Mouse (Mus musculus): ENCODE data around the gene Rbsn. TPM values are rescaled to one million over a fixed set of nuclear protein-coding genes. Genes with fewer than 3 reads are reported as not detected.

Gene Rbsn
- polyA plus RNA-seq, 1 experiment from 2014 or later = 16.0 TPM

Other genes with a start within 250 kb of the Rbsn start
- gene Fgd5, start 236.0 kb downstream of the Rbsn start, polyA plus RNA-seq (2015; fragmentation: Nextera tagmentation; extraction: Ambion mirVana) = 6.0 and 6.5 TPM in 2 replicates
- gene Nr2c2, start 123.5 kb downstream of the Rbsn start, polyA plus RNA-seq (2015; fragmentation: Nextera tagmentation; extraction: Ambion mirVana) = 9.2 and 9.4 TPM in 2 replicates
- 110 and 115 TPM in 2 replicates for gene Mrps25, start 30.9 kb downstream of the Rbsn start, polyA plus RNA-seq (2015; fragmentation: Nextera tagmentation; extraction: Ambion mirVana)
- gene Trh, start 29.7 kb upstream of the Rbsn start, polyA plus RNA-seq (2015; fragmentation: Nextera tagmentation; extraction: Ambion mirVana) = 1.8 and 2.5 TPM in 2 replicates